15 mouse cellular contexts compared by ENCODE assay signal in genomic region chr8:4207016-4207350, GRCm38 (mm10). TPM values are rescaled to one million over a fixed set of nuclear protein-coding genes. Genes with fewer than 3 reads are reported as not detected.
DNase-seq lines count a peak whose midpoint lies in the region; ATAC-seq and TF ChIP-seq lines count a peak whose summit lies in the region.
"Had no signal": no experiment of that assay in that cellular context is flagged by ENCODE, and none has a peak within 500 bp of the region (broad histone marks: within the 10 kb centered on the region; RNA-seq: fewer than 3 reads in every experiment).

No protein-coding gene starts in this region.

- no peak for ATAC-seq in heart, embryonic 14.5 days (ENCODE audit: insufficient number of reproducible peaks, insufficient read depth, low FRiP score, low read depth)
- no peak for ATAC-seq in heart, embryonic 11.5 days (replicated peaks; ENCODE audit: insufficient number of reproducible peaks, low FRiP score, low TSS enrichment)
- no peak for ATAC-seq in liver, embryonic 15.5 days (ENCODE audit: insufficient read depth)
- no peak for ATAC-seq in liver, postnatal 0 days
- no peak for ATAC-seq in embryonic facial prominence, embryonic 12.5 days (ENCODE audit: insufficient number of reproducible peaks, insufficient read depth, low FRiP score, low TSS enrichment)
- peak; percentile 64 for ATAC-seq in intestine, embryonic 16.5 days
- ATAC-seq: Patski had no signal

- peak overlapping the region; percentile 59; the same call in 1 of the 2 replicates for H3K9ac ChIP-seq in heart, embryonic 14.5 days (ENCODE audit: low read length)
- H3K9ac ChIP-seq in heart, embryonic 11.5 days (ENCODE audit: low read depth, low read length) = no peak overlapping the region
- no peak overlapping the region for H3K9ac ChIP-seq in liver, embryonic 15.5 days
- H3K9ac ChIP-seq in liver, postnatal 0 days (replicated peaks) = no peak overlapping the region
- 0 out of 2 replicates have a peak overlapping the region, but pooled peaks have one; percentile 3 for H3K9ac ChIP-seq in embryonic facial prominence, embryonic 12.5 days
- peak overlapping the region; percentile 58 for H3K9ac ChIP-seq in intestine, embryonic 16.5 days (ENCODE audit: low read depth, low read length)

- intact Hi-C loops in gastrocnemius, adult 2 months (cut with DNase I) = no loop called here

- peaks cover 4 to 11% of the 10 kb centered on the region in 2 experiments for H3K4me1 ChIP-seq in heart, embryonic 14.5 days (ENCODE audit: control insufficient read depth in 2 of 2, insufficient read depth in 2 of 2, low read length in 2 of 2)
- H3K4me1 ChIP-seq in heart, embryonic 11.5 days (ENCODE audit: control insufficient read depth, insufficient read depth, low read length) = peaks cover 5% of the 10 kb centered on the region; the same call in 1 of the 2 replicates
- H3K4me1 ChIP-seq in liver, embryonic 15.5 days (replicated peaks) = peaks cover 17% of the 10 kb centered on the region; the same call in 1 of the 2 replicates
- H3K4me1 ChIP-seq in liver, postnatal 0 days (ENCODE audit: insufficient read depth) = no peaks in the 10 kb centered on the region
- H3K4me1 ChIP-seq in embryonic facial prominence, embryonic 12.5 days = peaks cover 14% of the 10 kb centered on the region
- peaks cover 28% of the 10 kb centered on the region for H3K4me1 ChIP-seq in intestine, embryonic 16.5 days (ENCODE audit: control insufficient read depth, insufficient read depth, low read length)

- TF ChIP-seq EP300 in liver, postnatal 0 days (IDR thresholded peaks at IDR 0.05; ENCODE audit: low read depth) = no peak

- TF ChIP-seq CTCF in liver, postnatal 0 days (IDR thresholded peaks at IDR 0.05; ENCODE audit: low read depth) = no peak
- no peak for TF ChIP-seq CTCF in gastrocnemius, adult 2 months (IDR thresholded peaks at IDR 0.05)

- 48% methylated on average over 2 of the region's 2 CpGs for WGBS in heart, embryonic 14.5 days
- WGBS in heart, embryonic 11.5 days (ENCODE audit: insufficient replicate concordance) = 48% methylated on average over 2 of the region's 2 CpGs
- WGBS in liver, embryonic 15.5 days (ENCODE audit: insufficient replicate concordance) = 54% methylated on average over 2 of the region's 2 CpGs
- WGBS in liver, postnatal 0 days (ENCODE audit: insufficient replicate concordance) = 68% methylated on average over 2 of the region's 2 CpGs
- 55% methylated on average over 2 of the region's 2 CpGs for WGBS in embryonic facial prominence, embryonic 12.5 days
- WGBS in intestine, embryonic 16.5 days = 52% methylated on average over 2 of the region's 2 CpGs

- H3K4me2 ChIP-seq in heart, embryonic 14.5 days (ENCODE audit: low read length) = no peak overlapping the region
- no peak overlapping the region for H3K4me2 ChIP-seq in heart, embryonic 11.5 days
- peak overlapping the region; percentile 52 for H3K4me2 ChIP-seq in liver, embryonic 15.5 days
- H3K4me2 ChIP-seq in liver, postnatal 0 days (ENCODE audit: low read depth, low read length) = no peak overlapping the region
- no peak overlapping the region for H3K4me2 ChIP-seq in embryonic facial prominence, embryonic 12.5 days (replicated peaks)
- H3K4me2 ChIP-seq in intestine, embryonic 16.5 days (ENCODE audit: low read depth, low read length) = peak overlapping the region; percentile 45

- no peak overlapping the region for H3K4me3 ChIP-seq in heart, embryonic 14.5 days (ENCODE audit: control insufficient read depth in 1 of 2, insufficient read depth in 1 of 2, low read depth in 1 of 2, low read length in 2 of 2)
- H3K4me3 ChIP-seq in heart, embryonic 11.5 days (ENCODE audit: low read depth, low read length) = no peak overlapping the region
- no peak overlapping the region for H3K4me3 ChIP-seq in liver, embryonic 15.5 days (replicated peaks)
- H3K4me3 ChIP-seq in liver, postnatal 0 days (ENCODE audit: low read depth, low read length) = no peak overlapping the region
- H3K4me3 ChIP-seq in embryonic facial prominence, embryonic 12.5 days = no peak overlapping the region
- H3K4me3 ChIP-seq in intestine, embryonic 16.5 days (ENCODE audit: low read length) = peak overlapping the region; percentile 23; the same call in 1 of the 2 replicates
- no peak overlapping the region for H3K4me3 ChIP-seq in gastrocnemius, adult 2 months

- H3K36me3 ChIP-seq in heart, embryonic 14.5 days (ENCODE audit: control insufficient read depth, insufficient read depth, low read length) = peaks cover 4% of the 10 kb centered on the region; the same call in 1 of the 2 replicates
- H3K36me3 ChIP-seq in heart, embryonic 11.5 days (ENCODE audit: control insufficient read depth, insufficient read depth, low read length) = no peaks in the 10 kb centered on the region
- no peaks in the 10 kb centered on the region for H3K36me3 ChIP-seq in liver, embryonic 15.5 days (replicated peaks)
- no peaks in the 10 kb centered on the region for H3K36me3 ChIP-seq in liver, postnatal 0 days (replicated peaks; ENCODE audit: insufficient read depth, low read length)
- H3K36me3 ChIP-seq in embryonic facial prominence, embryonic 12.5 days = peaks cover 38% of the 10 kb centered on the region
- H3K36me3 ChIP-seq in intestine, embryonic 16.5 days (ENCODE audit: control insufficient read depth, insufficient read depth, low read length) = no peaks in the 10 kb centered on the region

- H3K27me3 ChIP-seq in heart, embryonic 14.5 days (ENCODE audit: control insufficient read depth, insufficient read depth, low read length) = peaks cover 35% of the 10 kb centered on the region
- H3K27me3 ChIP-seq in heart, embryonic 11.5 days (ENCODE audit: control insufficient read depth, insufficient read depth, low read length) = peaks cover 59% of the 10 kb centered on the region
- peaks cover 66% of the 10 kb centered on the region for H3K27me3 ChIP-seq in liver, embryonic 15.5 days
- H3K27me3 ChIP-seq in liver, postnatal 0 days (ENCODE audit: insufficient read depth, low read length) = peaks cover 19% of the 10 kb centered on the region
- peaks cover 56% of the 10 kb centered on the region for H3K27me3 ChIP-seq in embryonic facial prominence, embryonic 12.5 days
- H3K27me3 ChIP-seq in intestine, embryonic 16.5 days (replicated peaks; ENCODE audit: control insufficient read depth, insufficient read depth, low read length) = peaks cover 7% of the 10 kb centered on the region
- H3K27me3 ChIP-seq: Patski had no signal

- H3K27ac ChIP-seq in heart, embryonic 14.5 days (replicated peaks in 1 of 2; ENCODE audit: control insufficient read depth in 1 of 2, insufficient read depth in 1 of 2, low read depth in 2 of 2, low read length in 2 of 2) = no peak overlapping the region
- H3K27ac ChIP-seq in heart, embryonic 11.5 days (ENCODE audit: low read depth, low read length) = no peak overlapping the region
- no peak overlapping the region for H3K27ac ChIP-seq in liver, embryonic 15.5 days (replicated peaks)
- H3K27ac ChIP-seq in liver, postnatal 0 days (ENCODE audit: low read depth) = no peak overlapping the region
- H3K27ac ChIP-seq in embryonic facial prominence, embryonic 12.5 days = no peak overlapping the region
- H3K27ac ChIP-seq in intestine, embryonic 16.5 days (ENCODE audit: low read length) = peak overlapping the region; percentile 82
- H3K27ac ChIP-seq in gastrocnemius, adult 2 months = no peak overlapping the region

- DNase-seq in liver, postnatal 0 days = no peak
- no peak for DNase-seq in retina, embryonic 14.5 days (ENCODE audit: low spot score)
- no peak for DNase-seq in gastrocnemius, adult 2 months
- DNase-seq: kidney, adult 2 months; thymus, postnatal 4 days had no signal

- H3K9me3 ChIP-seq in heart, embryonic 14.5 days (ENCODE audit: control insufficient read depth, low read length) = no peaks in the 10 kb centered on the region
- no peaks in the 10 kb centered on the region for H3K9me3 ChIP-seq in heart, embryonic 11.5 days (replicated peaks; ENCODE audit: control insufficient read depth, low read length)
- H3K9me3 ChIP-seq in liver, embryonic 15.5 days (replicated peaks) = no peaks in the 10 kb centered on the region
- H3K9me3 ChIP-seq in liver, postnatal 0 days (ENCODE audit: low read length) = no peaks in the 10 kb centered on the region
- no peaks in the 10 kb centered on the region for H3K9me3 ChIP-seq in embryonic facial prominence, embryonic 12.5 days
- H3K9me3 ChIP-seq in intestine, embryonic 16.5 days (ENCODE audit: control insufficient read depth, low read length) = peaks cover 3% of the 10 kb centered on the region; the same call in 1 of the 2 replicates

RNA-seq across cellular contexts. Expression of gene Prr36, which starts 10.3 kb away (rescaled TPM):
- 0.19 and 0.47 TPM in 2 replicates for polyA plus RNA-seq in heart, embryonic 14.5 days (2014; fragmentation: Nextera tagmentation; extraction: Ambion mirVana)
- polyA plus RNA-seq in heart, embryonic 11.5 days (2014; fragmentation: Nextera tagmentation; extraction: Ambion mirVana) = 0.35 and 0.63 TPM in 2 replicates
- 0.36 and 0.37 TPM in 2 replicates for polyA plus RNA-seq in liver, embryonic 15.5 days (2015; fragmentation: Nextera tagmentation; extraction: Ambion mirVana)
- 0.12 and 0.15 TPM in 2 replicates for polyA plus RNA-seq in liver, postnatal 0 days (2015; fragmentation: Nextera tagmentation; extraction: Ambion mirVana)
- 5.5 and 6.1 TPM in 2 replicates for polyA plus RNA-seq in embryonic facial prominence, embryonic 12.5 days (2016; fragmentation: Nextera tagmentation; extraction: Ambion mirVana)
- 2.8 and 3.2 TPM in 2 replicates for polyA plus RNA-seq in intestine, embryonic 16.5 days (2015; fragmentation: Nextera tagmentation; extraction: Ambion mirVana)
- total RNA-seq in gastrocnemius, adult 2 months (2021) = not detected
- total RNA-seq: heart, adult 8-10 months had no signal

RNA-seq across cellular contexts. Expression of gene Lrrc8e, which starts 19.6 kb away (rescaled TPM):
- polyA plus RNA-seq in heart, embryonic 14.5 days (2014; fragmentation: Nextera tagmentation; extraction: Ambion mirVana) = not detected in 2 replicates
- polyA plus RNA-seq in heart, embryonic 11.5 days (2014; fragmentation: Nextera tagmentation; extraction: Ambion mirVana) = 0.06 TPM in 1 of 2 replicates, not detected in the other
- polyA plus RNA-seq in liver, embryonic 15.5 days (2015; fragmentation: Nextera tagmentation; extraction: Ambion mirVana) = 0.22 and 0.32 TPM in 2 replicates
- polyA plus RNA-seq in liver, postnatal 0 days (2015; fragmentation: Nextera tagmentation; extraction: Ambion mirVana) = 0.11 and 0.13 TPM in 2 replicates
- polyA plus RNA-seq in embryonic facial prominence, embryonic 12.5 days (2016; fragmentation: Nextera tagmentation; extraction: Ambion mirVana) = 0.56 and 0.67 TPM in 2 replicates
- polyA plus RNA-seq in intestine, embryonic 16.5 days (2015; fragmentation: Nextera tagmentation; extraction: Ambion mirVana) = 2.6 and 2.8 TPM in 2 replicates
- total RNA-seq in gastrocnemius, adult 2 months (2021) = not detected
- total RNA-seq: layer of hippocampus, postnatal 36 days; megakaryocyte, adult 5-6 weeks had no signal

RNA-seq across cellular contexts. Expression of gene Map2k7, which starts 31.6 kb away (rescaled TPM):
- 14.9 and 16.9 TPM in 2 replicates for polyA plus RNA-seq in heart, embryonic 14.5 days (2014; fragmentation: Nextera tagmentation; extraction: Ambion mirVana)
- 12.5 and 14.4 TPM in 2 replicates for polyA plus RNA-seq in heart, embryonic 11.5 days (2014; fragmentation: Nextera tagmentation; extraction: Ambion mirVana)
- 10.4 and 11.1 TPM in 2 replicates for polyA plus RNA-seq in liver, embryonic 15.5 days (2015; fragmentation: Nextera tagmentation; extraction: Ambion mirVana)
- polyA plus RNA-seq in liver, postnatal 0 days (2015; fragmentation: Nextera tagmentation; extraction: Ambion mirVana) = 10.5 and 10.7 TPM in 2 replicates
- polyA plus RNA-seq in embryonic facial prominence, embryonic 12.5 days (2016; fragmentation: Nextera tagmentation; extraction: Ambion mirVana) = 36.1 and 40.1 TPM in 2 replicates
- polyA plus RNA-seq in intestine, embryonic 16.5 days (2015; fragmentation: Nextera tagmentation; extraction: Ambion mirVana) = 17.8 and 18.8 TPM in 2 replicates
- 10 to 100 TPM; 86.2 to 96.6 TPM for total RNA-seq in gastrocnemius, adult 2 months (2021)

RNA-seq across cellular contexts. Expression of gene Gm49320, which starts 31.7 kb away (rescaled TPM):
- 0.22 and 0.53 TPM in 2 replicates for polyA plus RNA-seq in heart, embryonic 14.5 days (2014; fragmentation: Nextera tagmentation; extraction: Ambion mirVana)
- polyA plus RNA-seq in heart, embryonic 11.5 days (2014; fragmentation: Nextera tagmentation; extraction: Ambion mirVana) = 0.07 TPM in 1 of 2 replicates, not detected in the other
- 0.10 and 0.17 TPM in 2 replicates for polyA plus RNA-seq in liver, embryonic 15.5 days (2015; fragmentation: Nextera tagmentation; extraction: Ambion mirVana)
- polyA plus RNA-seq in liver, postnatal 0 days (2015; fragmentation: Nextera tagmentation; extraction: Ambion mirVana) = 0.12 TPM in 1 of 2 replicates, not detected in the other
- 1.1 and 2.0 TPM in 2 replicates for polyA plus RNA-seq in embryonic facial prominence, embryonic 12.5 days (2016; fragmentation: Nextera tagmentation; extraction: Ambion mirVana)
- polyA plus RNA-seq in intestine, embryonic 16.5 days (2015; fragmentation: Nextera tagmentation; extraction: Ambion mirVana) = 0.64 and 0.70 TPM in 2 replicates
- total RNA-seq in gastrocnemius, adult 2 months (2021) = not detected
- total RNA-seq: liver, adult 2 months; megakaryocyte, adult 5-6 weeks had no signal
- polyA plus RNA-seq: Patski had no signal

RNA-seq across cellular contexts. Expression of gene Evi5l, which starts 40.6 kb away (rescaled TPM):
- polyA plus RNA-seq in heart, embryonic 14.5 days (2014; fragmentation: Nextera tagmentation; extraction: Ambion mirVana) = 10.3 and 11.8 TPM in 2 replicates
- polyA plus RNA-seq in heart, embryonic 11.5 days (2014; fragmentation: Nextera tagmentation; extraction: Ambion mirVana) = 10.3 and 12.7 TPM in 2 replicates
- polyA plus RNA-seq in liver, embryonic 15.5 days (2015; fragmentation: Nextera tagmentation; extraction: Ambion mirVana) = 4.9 and 6.0 TPM in 2 replicates
- 2.8 and 3.8 TPM in 2 replicates for polyA plus RNA-seq in liver, postnatal 0 days (2015; fragmentation: Nextera tagmentation; extraction: Ambion mirVana)
- 35.6 and 37.3 TPM in 2 replicates for polyA plus RNA-seq in embryonic facial prominence, embryonic 12.5 days (2016; fragmentation: Nextera tagmentation; extraction: Ambion mirVana)
- 19.1 and 19.2 TPM in 2 replicates for polyA plus RNA-seq in intestine, embryonic 16.5 days (2015; fragmentation: Nextera tagmentation; extraction: Ambion mirVana)
- 10 to 100 TPM; 13.5 to 16.9 TPM for total RNA-seq in gastrocnemius, adult 2 months (2021)

Comparison
In these comparisons a context has a peak if more than half of its experiments do, and no peak if none do; other contexts are left out.
1. H3K4me2 ChIP-seq: peak in liver, embryonic 15.5 days (single experiment) and intestine, embryonic 16.5 days (single experiment); none in heart, embryonic 14.5 days (single experiment), heart, embryonic 11.5 days (single experiment), liver, postnatal 0 days (single experiment) and embryonic facial prominence, embryonic 12.5 days (single experiment).
2. H3K9ac ChIP-seq: peak in heart, embryonic 14.5 days (single experiment), embryonic facial prominence, embryonic 12.5 days (single experiment) and intestine, embryonic 16.5 days (single experiment); none in heart, embryonic 11.5 days (single experiment), liver, embryonic 15.5 days (single experiment) and liver, postnatal 0 days (single experiment).